Mouse (Mus musculus): ENCODE measurements at regions not wholly inside any gene's neighbourhood (a gene's known extent, or its start where the extent isn't known, plus 50 kb on each side); places are given as distances from the start of the nearest gene placed in this dataset.

DNA sequence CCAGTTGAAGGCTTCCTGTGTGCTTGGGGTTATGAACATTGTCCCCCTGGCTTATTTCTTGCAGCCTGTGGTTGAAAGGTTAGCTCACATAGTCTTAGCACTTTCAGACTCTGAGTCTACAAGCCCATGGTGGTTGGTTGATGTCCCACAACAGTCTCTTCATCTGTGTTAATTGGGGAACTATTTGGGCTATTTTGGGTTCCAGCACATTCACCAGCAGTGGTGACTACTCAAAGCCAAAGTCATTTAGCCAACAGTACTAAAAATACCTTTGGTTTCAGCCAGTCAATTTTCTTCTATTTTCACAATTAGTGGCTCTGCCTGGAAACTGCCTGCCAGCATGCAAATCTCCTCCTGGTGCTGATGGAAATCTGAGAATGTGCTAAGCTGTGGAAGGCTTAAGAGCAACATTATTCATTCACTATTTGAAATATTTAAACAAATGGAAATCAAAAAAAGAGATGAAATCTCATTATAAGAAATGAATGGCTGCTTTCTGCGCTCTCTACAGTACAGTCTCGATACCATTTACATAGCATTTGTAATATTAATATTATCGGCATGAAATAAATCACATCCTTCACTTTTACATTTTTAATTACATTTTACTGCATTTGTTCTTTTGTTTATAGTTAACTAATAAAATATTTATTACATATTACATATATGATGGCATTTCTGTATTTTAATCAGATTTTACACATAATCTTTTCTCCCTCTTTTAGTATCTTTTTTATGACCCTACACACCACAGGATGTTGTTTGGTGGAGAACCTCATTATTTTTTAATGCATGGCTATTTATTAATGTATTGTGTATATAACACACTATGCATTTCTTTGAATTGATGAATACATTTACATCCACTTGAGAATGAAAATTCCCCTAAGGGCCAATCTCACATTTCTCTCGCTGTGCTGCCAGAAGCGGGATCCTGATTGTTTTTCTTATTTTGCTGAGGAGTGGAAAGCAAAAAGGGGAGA, 1023.5 kb downstream of the Car8 start:
- TF ChIP-seq CTCF (IDR thresholded peaks at IDR 0.05; ENCODE audit: borderline replicate concordance, insufficient read depth, low read length), result no peak
- TF ChIP-seq POLR2A (IDR thresholded peaks at IDR 0.05; ENCODE audit: low read depth, low read length), result no peak
